Mouse (Mus musculus) cerebellum, adult 11 months (tissue): ENCODE measurements around the gene Hba-a1.

Source experiments
- DNase-seq: peaks from one replicate; pipeline ENCODE4 v3.0.0; 2022

Gene Hba-a1

DNA sequence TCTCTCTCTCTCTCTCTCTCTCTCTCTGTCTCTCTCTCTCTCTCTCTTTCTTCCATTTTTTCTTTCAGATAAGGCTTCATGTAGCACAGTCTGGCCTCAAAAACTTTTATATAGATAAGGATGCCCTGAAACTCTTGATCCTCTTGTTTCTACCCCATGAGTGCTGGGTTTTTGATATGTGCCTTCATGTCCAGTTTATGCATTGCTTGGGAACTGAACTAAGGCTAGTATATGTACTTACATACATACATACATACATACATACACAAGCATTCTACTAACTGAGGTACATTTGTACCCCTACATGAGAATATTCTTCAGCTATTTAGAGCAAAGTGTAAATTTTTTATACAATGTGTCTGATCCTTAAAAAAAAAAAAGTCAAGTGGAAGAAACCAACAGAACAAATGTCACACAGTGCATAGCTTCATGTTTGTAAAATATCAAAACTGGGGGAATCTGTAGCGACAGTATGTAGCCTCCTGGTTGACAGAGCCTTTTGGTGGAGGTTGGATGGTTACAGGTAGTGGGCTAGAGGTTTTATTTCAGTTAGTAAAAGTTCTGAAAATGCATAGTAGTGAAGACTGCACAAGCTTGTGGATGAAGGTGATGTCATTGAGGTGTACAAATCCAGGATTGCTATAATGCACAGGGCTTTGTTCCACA is 14.7 kb downstream of the Hba-a1 start:
- no peak for DNase-seq

GRCm38 (mm10) chr11:32298532-32298918 is 15.2 kb downstream of the Hba-a1 start:
- DNase-seq, result no peak

- DNase-seq, result peak; percentile 54
These were observed 16.6 kb downstream of the Hba-a1 start, which contains the start of gene Hbq1a for GRCm38 (mm10) chr11:32299865-32300264. TSS of gene Hbq1a (plus strand) at chr11:32300069.

DNA sequence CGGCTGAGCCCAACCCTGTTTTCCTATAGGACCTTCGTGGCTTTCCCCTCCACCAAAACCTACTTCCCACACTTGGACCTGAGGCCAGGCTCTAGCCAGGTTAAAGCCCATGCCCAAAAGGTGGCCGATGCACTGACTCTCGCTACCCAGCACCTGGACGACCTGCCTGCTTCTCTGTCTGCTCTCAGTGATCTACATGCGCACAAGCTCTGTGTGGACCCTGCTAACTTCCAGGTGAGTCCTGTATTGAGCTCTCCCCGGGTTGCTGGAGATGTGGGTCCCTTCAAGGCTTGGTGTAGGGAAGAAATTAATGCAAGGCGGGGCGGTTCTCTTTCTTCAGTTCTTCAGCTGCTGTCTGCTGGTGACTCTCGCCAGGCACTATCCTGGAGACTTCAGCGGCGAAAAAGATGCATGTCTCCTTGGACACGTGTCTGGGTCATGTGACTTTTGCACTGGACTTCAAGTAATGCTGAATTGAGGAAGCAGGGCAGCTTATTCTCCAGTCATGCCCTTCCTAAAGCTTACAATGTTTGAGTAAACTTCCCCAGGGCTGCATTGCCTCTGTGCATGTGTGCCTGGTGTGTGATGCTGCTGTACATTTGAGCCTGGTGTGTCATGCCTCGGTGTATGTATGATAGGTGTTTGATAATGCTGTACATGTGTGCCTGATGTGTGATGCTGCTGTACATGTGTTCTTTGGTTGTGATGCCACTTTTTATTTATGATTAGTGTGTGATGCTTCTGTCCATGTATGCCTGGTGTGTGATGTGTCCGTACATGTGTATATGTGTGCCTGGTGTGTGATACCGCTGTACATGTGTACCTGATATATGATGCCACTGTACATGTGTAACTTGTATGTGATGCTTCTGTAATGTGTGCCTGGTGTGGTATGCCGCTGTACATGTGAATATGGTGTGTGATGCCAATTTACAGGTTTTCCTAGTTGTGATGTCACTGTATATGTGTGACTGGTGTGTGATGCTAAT is 17.3 kb downstream of the Hba-a1 start:
- DNase-seq, result no peak

GRCm38 (mm10) chr11:32301506-32301905 is 18.2 kb downstream of the Hba-a1 start:
- no peak for DNase-seq

GRCm38 (mm10) chr11:32302824-32303419 is 19.6 kb downstream of the Hba-a1 start:
- DNase-seq, result no peak

GRCm38 (mm10) chr11:32303455-32303854 is 20.1 kb downstream of the Hba-a1 start:
- no peak for DNase-seq

DNA sequence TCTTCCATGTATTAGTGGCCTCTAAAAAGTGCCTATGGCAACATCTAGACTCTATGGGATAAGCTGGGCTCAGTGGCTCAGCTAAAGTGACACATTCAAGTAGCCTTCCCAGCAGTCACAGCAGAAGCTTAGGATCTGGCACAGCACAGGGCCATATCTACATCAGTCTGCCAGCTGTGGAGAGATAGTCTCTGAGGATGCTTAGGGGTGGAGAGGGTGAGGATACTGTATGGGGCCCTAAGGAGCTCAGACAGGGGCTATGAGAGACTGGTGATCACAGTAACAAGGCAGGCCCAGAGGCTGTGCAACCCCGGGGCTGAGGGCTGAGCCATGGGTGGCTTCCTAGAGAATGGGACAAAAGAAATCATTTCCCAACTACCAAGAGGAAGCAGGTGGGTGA is 23.7 kb downstream of the Hba-a1 start:
- no peak for DNase-seq

DNA sequence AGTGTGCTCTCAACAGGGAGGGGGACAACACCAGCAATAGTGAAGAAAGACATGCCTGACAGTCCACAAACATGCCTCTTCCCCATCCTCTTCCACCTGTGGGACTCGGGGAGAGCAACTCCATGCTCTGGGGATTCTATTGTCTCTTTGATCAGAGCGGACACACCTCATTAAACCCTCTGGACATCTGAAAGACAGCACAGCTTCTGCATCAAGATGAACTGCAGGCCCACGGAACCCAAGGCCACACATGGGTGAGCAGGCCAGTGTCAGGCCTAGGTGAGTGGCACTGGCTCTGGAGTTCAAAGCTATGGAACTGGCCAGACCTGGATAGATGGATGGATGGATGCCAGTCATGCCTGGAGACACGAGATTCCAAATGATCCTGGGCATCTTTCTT is 26.1 kb downstream of the Hba-a1 start:
- DNase-seq, result no peak

GRCm38 (mm10) chr11:32309928-32310327 is 26.6 kb downstream of the Hba-a1 start:
- no peak for DNase-seq

DNA sequence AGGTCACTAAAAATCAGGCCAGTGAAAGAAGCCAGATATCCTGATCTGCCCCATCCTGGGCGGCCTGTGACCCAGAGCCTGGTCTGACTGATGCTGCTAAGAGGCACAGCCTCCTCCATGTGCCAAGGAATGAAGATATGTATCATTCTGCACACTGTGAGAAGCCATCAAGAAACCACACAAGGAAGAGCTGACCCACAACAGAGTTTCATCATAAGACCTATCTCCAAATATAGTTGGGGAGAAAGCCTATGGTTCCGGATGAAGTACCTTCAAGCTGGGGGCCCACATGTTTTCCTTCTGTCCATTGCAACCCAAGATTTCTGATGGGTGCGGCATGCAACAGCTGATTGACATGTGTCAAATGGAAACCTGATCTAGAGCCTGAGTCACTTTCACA is 32.7 kb downstream of the Hba-a1 start:
- no peak for DNase-seq

- DNase-seq, result no peak
These were observed 37.3 kb downstream of the Hba-a1 start for GRCm38 (mm10) chr11:32320507-32321195.

- peak; percentile 21 for DNase-seq
These were observed 37.9 kb downstream of the Hba-a1 start for GRCm38 (mm10) chr11:32321196-32321565.

DNA sequence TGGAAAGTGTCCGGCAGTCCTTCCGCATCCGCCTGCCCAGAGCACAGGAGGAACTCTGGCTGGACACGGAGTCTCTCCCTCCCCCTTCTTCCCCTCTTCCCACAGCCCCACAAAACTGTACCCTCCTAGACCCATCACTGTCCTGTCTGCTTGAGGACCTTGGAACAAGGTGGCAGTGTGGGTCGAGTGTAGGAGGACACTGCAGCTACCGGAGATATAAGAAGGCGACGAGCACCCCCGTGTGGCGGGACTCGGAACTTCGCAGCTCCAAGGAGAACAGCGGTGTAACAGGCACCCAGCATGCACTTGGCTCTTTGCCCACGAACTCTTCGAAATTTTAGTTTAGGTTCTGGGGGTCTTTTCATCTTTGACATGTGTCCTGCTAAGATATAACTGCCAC is 41.3 kb downstream of the Hba-a1 start:
- DNase-seq, result peak; percentile 73

GRCm38 (mm10) chr11:32331075-32331474 is 47.8 kb downstream of the Hba-a1 start:
- no peak for DNase-seq

- no peak for DNase-seq
These were observed 48.5 kb downstream of the Hba-a1 start for GRCm38 (mm10) chr11:32331861-32332260.

- DNase-seq, result no peak
These were observed 49.9 kb downstream of the Hba-a1 start for GRCm38 (mm10) chr11:32333235-32333634.
